Mouse (Mus musculus): ENCODE results near the gene Il20rb. TPM values are rescaled to one million over a fixed set of nuclear protein-coding genes. Genes with fewer than 3 reads are reported as not detected.

Il20rb gene
- polyA plus RNA-seq, 1 experiment = 1.3 TPM

GRCm38 (mm10) chr9:100439481-100439880 is 47.1 kb downstream of the Il20rb start:
- WGBS = 86% methylated on average over 8 of the region's 8 CpGs
- DNase-seq (ENCODE audit: low read depth, low spot score) = no peak

GRCm38 (mm10) chr9:100438994-100439393 is 47.6 kb downstream of the Il20rb start:
- no peak for DNase-seq (ENCODE audit: low read depth, low spot score)
- 91% methylated on average over 10 of the region's 10 CpGs for WGBS

- no peak for DNase-seq (ENCODE audit: low read depth, low spot score)
- 83% methylated on average over 8 of the region's 8 CpGs for WGBS
These were observed 49.6 kb downstream of the Il20rb start for GRCm38 (mm10) chr9:100436865-100437595.

- 61% methylated on average over 2 of the region's 2 CpGs for WGBS
- DNase-seq (ENCODE audit: low read depth, low spot score) = no peak
These were observed 55.2 kb downstream of the Il20rb start for GRCm38 (mm10) chr9:100431355-100431754.

- 65% methylated on average over 2 of the region's 2 CpGs for WGBS
- DNase-seq (ENCODE audit: low read depth, low spot score) = no peak
These were observed 55.7 kb downstream of the Il20rb start for GRCm38 (mm10) chr9:100430911-100431310.

GRCm38 (mm10) chr9:100419644-100420043 is 66.9 kb downstream of the Il20rb start:
- WGBS = 80% methylated on average over 8 of the region's 8 CpGs
- no peak for DNase-seq (ENCODE audit: low read depth, low spot score)

GRCm38 (mm10) chr9:100419103-100419502 is 67.5 kb downstream of the Il20rb start:
- DNase-seq (ENCODE audit: low read depth, low spot score) = no peak
- 82% methylated on average over 8 of the region's 8 CpGs for WGBS

- no peak for DNase-seq (ENCODE audit: low read depth, low spot score)
These were observed 69.8 kb downstream of the Il20rb start for GRCm38 (mm10) chr9:100416756-100417155.

GRCm38 (mm10) chr9:100416299-100416698 is 70.3 kb downstream of the Il20rb start:
- no peak for DNase-seq (ENCODE audit: low read depth, low spot score)

More at GRCm38 (mm10) chr9:100416756-100417155, 69.8 kb downstream of the Il20rb start:
- WGBS = 47% methylated on average over 1 of the region's 1 CpGs

GRCm38 (mm10) chr9:100415328-100415979 is 71.1 kb downstream of the Il20rb start:
- DNase-seq (ENCODE audit: low read depth, low spot score) = no peak
- 31% methylated on average over 7 of the region's 7 CpGs for WGBS

More at GRCm38 (mm10) chr9:100416299-100416698, 70.3 kb downstream of the Il20rb start:
- 85% methylated on average over 6 of the region's 6 CpGs for WGBS

Other genes starting within 250 kb of the Il20rb start
- 3.6 and 4.2 TPM in 2 replicates for gene Nck1, start 59.3 kb upstream of the Il20rb start, polyA plus RNA-seq (2012; rRNA removed)
- 1.7 and 2.7 TPM in 2 replicates for gene Slc35g2, start 84.3 kb upstream of the Il20rb start, polyA plus RNA-seq (2012; rRNA removed)
- gene Stag1, start 111.0 kb upstream of the Il20rb start, polyA plus RNA-seq (2012; rRNA removed) = 3.3 and 3.4 TPM in 2 replicates